Mouse (Mus musculus) limb, embryonic 14.5 days (tissue): ENCODE results near the gene Tspan32. TPM values are rescaled to one million over a fixed set of nuclear protein-coding genes. Genes with fewer than 3 reads are reported as not detected.

Source experiments
- ATAC-seq: fragments of 200-750 bp; cut with Nextera tagmentation; 2 replicates; pipeline ENCODE4 v1.8.0; 2017; ENCODE audit warnings: low read depth, moderate number of reproducible peaks, moderate TSS enrichment; ENCODE audit not compliant: low FRiP score
- DNase-seq: peaks from one replicate; pipeline ENCODE4 v3.0.0-alpha.2; 2015; ENCODE audit warnings: low spot score
- H3K27ac ChIP-seq: fragments of 300-500 bp; sonication (generic); replicated peaks from 2 replicates; pipeline ENCODE4 v1.5.1; 2014; ENCODE audit warnings: low read depth, mild to moderate bottlenecking, low read length, moderate library complexity, mixed read lengths
- H3K27me3 ChIP-seq: fragments of 300-500 bp; sonication (generic); 2 replicates; pipeline ENCODE4 v1.6.1; 2014; ENCODE audit warnings: low read length, mixed read lengths; ENCODE audit not compliant: control insufficient read depth, insufficient read depth
- H3K36me3 ChIP-seq: fragments of 300-500 bp; sonication (generic); 2 replicates; pipeline ENCODE4 v1.6.1; 2014; ENCODE audit warnings: mild to moderate bottlenecking, low read length, moderate library complexity, mixed read lengths; ENCODE audit not compliant: control insufficient read depth, insufficient read depth
- H3K4me1 ChIP-seq: fragments of 300-500 bp; sonication (generic); 2 replicates; pipeline ENCODE4 v1.6.1; 2014; ENCODE audit warnings: antibody characterized with exemption, low read length, mixed read lengths; ENCODE audit not compliant: control insufficient read depth, insufficient read depth
- H3K4me2 ChIP-seq: fragments of 300-500 bp; sonication (generic); replicated peaks from 2 replicates; pipeline ENCODE4 v1.6.1; 2014; ENCODE audit warnings: low read depth, mild to moderate bottlenecking, low read length, moderate library complexity; ENCODE audit not compliant: severe bottlenecking
- H3K4me3 ChIP-seq: fragments of 300-500 bp; sonication (generic); replicated peaks from 2 replicates; pipeline ENCODE4 v1.5.1; 2014; ENCODE audit warnings: low read length
- H3K9ac ChIP-seq: fragments of 300-500 bp; sonication (generic); 2 replicates; pipeline ENCODE4 v1.6.1; 2014; ENCODE audit warnings: mild to moderate bottlenecking, low read depth, low read length, moderate library complexity; ENCODE audit not compliant: severe bottlenecking
- H3K9me3 ChIP-seq: fragments of 300-500 bp; sonication (generic); 2 replicates; pipeline ENCODE4 v1.6.1; 2016; ENCODE audit warnings: low read length; ENCODE audit not compliant: control insufficient read depth
- POLR2A ChIP-seq: fragments of 200-500 bp; IDR thresholded peaks from 2 replicates; pipeline ENCODE4 v1.8.0; 2012; ENCODE audit warnings: inconsistent platforms, mild to moderate bottlenecking, moderate library complexity, borderline replicate concordance; ENCODE audit not compliant: insufficient read depth, insufficient read length; ENCODE audit errors: extremely low read depth
- WGBS: fragments of 180-500 bp; shearing (Covaris S2); extraction: QIAGEN DNeasy Blood & Tissue Kit; methylation state at CpG from one replicate; pipeline ENCODE4 v1.1.7; 2014; 5-methylcytosine and 5-hydroxymethylcytosine counted together
- polyA plus RNA-seq, 2 experiments: library from polyadenylated mRNA; depleted of rRNA in 1 of 2; stranded (reverse) in 1 of 2; unstranded in 1 of 2; fragments of >200 nt; fragmentation: Nextera tagmentation in 1 of 2; extraction: Ambion mirVana in 1 of 2; gene quantifications; 2 replicates each; pipeline versions ENCODE4 v1.2.1 to v1.2.3; 2012 to 2014

The Tspan32 gene
- polyA plus RNA-seq, 2 experiments, result 5.5 to 6.0 TPM

- Histone ChIP-seq H3K4me2 (no peak overlapping the region), H3K4me3 (no peak overlapping the region), H3K4me1 (no peaks in the 10 kb centered on the region), H3K9ac (no peak overlapping the region), H3K36me3 (peaks cover 5% of the 10 kb centered on the region; the same call in 1 of the 2 replicates), H3K27me3 (no peaks in the 10 kb centered on the region), H3K27ac (no peak overlapping the region), H3K9me3 (no peaks in the 10 kb centered on the region)
- ATAC-seq (no peak), DNase-seq (no peak)
- 91% methylated on average over 3 of the region's 3 CpGs for WGBS
- TF ChIP-seq POLR2A, result no peak
These were observed 20.6 kb downstream of the Tspan32 start for GRCm38 (mm10) chr7:143025496-143025895.

- Histone ChIP-seq H3K36me3 (peaks cover 9% of the 10 kb centered on the region; the same call in 1 of the 2 replicates), H3K4me2 (no peak overlapping the region), H3K27me3 (no peaks in the 10 kb centered on the region), H3K27ac (no peak overlapping the region), H3K9ac (no peak overlapping the region), H3K4me3 (no peak overlapping the region), H3K4me1 (no peaks in the 10 kb centered on the region), H3K9me3 (no peaks in the 10 kb centered on the region)
- no peak for TF ChIP-seq POLR2A
- 89% methylated on average over 4 of the region's 4 CpGs for whole genome bisulfite sequencing
- no peak for ATAC-seq
- DNase-seq, result no peak
These were observed 22.4 kb downstream of the Tspan32 start for GRCm38 (mm10) chr7:143027196-143027595.

- Histone ChIP-seq H3K4me3 (no peak overlapping the region), H3K9me3 (no peaks in the 10 kb centered on the region), H3K27ac (no peak overlapping the region), H3K36me3 (peaks cover 13% of the 10 kb centered on the region), H3K4me1 (no peaks in the 10 kb centered on the region), H3K4me2 (no peak overlapping the region), H3K27me3 (no peaks in the 10 kb centered on the region), H3K9ac (no peak overlapping the region)
- no peak for DNase-seq
- WGBS, result 48% methylated on average over 1 of the region's 1 CpGs
- TF ChIP-seq POLR2A, result no peak
- ATAC-seq, result no peak
These were observed 27.0 kb downstream of the Tspan32 start for GRCm38 (mm10) chr7:143031816-143032215.

- no peak overlapping the region for H3K9ac ChIP-seq
- H3K27me3 ChIP-seq, result no peaks in the 10 kb centered on the region
- H3K4me1 ChIP-seq, result no peaks in the 10 kb centered on the region
- ATAC-seq, result no peak
- peaks cover 18% of the 10 kb centered on the region for H3K36me3 ChIP-seq
- H3K4me2 ChIP-seq, result no peak overlapping the region
- no peak for TF ChIP-seq POLR2A
- H3K9me3 ChIP-seq, result no peaks in the 10 kb centered on the region
- H3K4me3 ChIP-seq, result no peak overlapping the region
- no peak overlapping the region for H3K27ac ChIP-seq
- DNase-seq, result no peak
- WGBS, result 84% methylated on average over 4 of the region's 4 CpGs
These were observed 28.7 kb downstream of the Tspan32 start for GRCm38 (mm10) chr7:143033581-143033980.

- Histone ChIP-seq H3K4me2 (no peak overlapping the region), H3K36me3 (peaks cover 13% of the 10 kb centered on the region), H3K9me3 (no peaks in the 10 kb centered on the region), H3K9ac (no peak overlapping the region), H3K27me3 (no peaks in the 10 kb centered on the region), H3K4me3 (no peak overlapping the region), H3K27ac (no peak overlapping the region), H3K4me1 (no peaks in the 10 kb centered on the region)
- DNase-seq (no peak), ATAC-seq (no peak)
- TF ChIP-seq POLR2A, result no peak
- WGBS, result 91% methylated on average over 2 of the region's 2 CpGs
These were observed 29.3 kb downstream of the Tspan32 start for GRCm38 (mm10) chr7:143034112-143034511.
